Mouse (Mus musculus) adrenal gland, adult 2 months (tissue): ENCODE data around the gene Arsg. TPM values are rescaled to one million over a fixed set of nuclear protein-coding genes. Genes with fewer than 3 reads are reported as not detected.
A peak's percentile ranks its signal among the peaks of the same experiment; 100 is the strongest.

Experiments
- DNase-seq: peaks from one replicate; pipeline ENCODE4 v3.0.0; 2021
- long read RNA-seq: library from polyadenylated mRNA; stranded (forward); transcript quantifications from one replicate; pipeline ENCODE4 v2.0.0, GENCODE M21; 2021
- polyA plus RNA-seq: library from polyadenylated mRNA; depleted of rRNA; stranded (reverse); fragments of >200 nt; gene quantifications from 2 replicates; pipeline ENCODE4 v1.2.3, GENCODE M21; 2012; rRNA removed
- total RNA-seq, 2 experiments: library from RNA; stranded (reverse); gene quantifications; 2 replicates each; pipeline ENCODE4 v1.2.3; 2021

The Arsg gene
- 1 to 10 TPM; 5.4 TPM for total RNA-seq
- 4.5 and 4.8 TPM in 2 replicates for polyA plus RNA-seq
- long read RNA-seq, partial matches to known transcripts, result 1 of 4 reads
- long read RNA-seq, other reads (novel, unspliced or antisense), result 3 of 4 reads

GRCm38 (mm10) chr11:109473171-109474085 lies at the start of gene Arsg, which contains the start of gene Slc16a6:
TSS of gene Arsg (plus strand) at chr11:109473374.
TSS of gene Slc16a6 (minus strand) at chr11:109473598.
- DNase-seq, result peak; percentile 87

GRCm38 (mm10) chr11:109425392-109426271 lies 47.5 kb upstream of the Arsg start, which contains the start of gene Amz2:
TSS of gene Amz2 (plus strand) at chr11:109425946.
- DNase-seq, result peak; percentile 100

GRCm38 (mm10) chr11:109426272-109426586 lies 46.9 kb upstream of the Arsg start:
- DNase-seq, result no peak

GRCm38 (mm10) chr11:109427353-109427752 lies 45.8 kb upstream of the Arsg start:
- DNase-seq, result no peak

- DNase-seq, result no peak
These were observed 38.9 kb upstream of the Arsg start for GRCm38 (mm10) chr11:109434233-109434798.

- no peak for DNase-seq
These were observed 36.3 kb upstream of the Arsg start for GRCm38 (mm10) chr11:109436889-109437288.

- no peak for DNase-seq
These were observed 34.0 kb upstream of the Arsg start for GRCm38 (mm10) chr11:109439209-109439608.

DNA sequence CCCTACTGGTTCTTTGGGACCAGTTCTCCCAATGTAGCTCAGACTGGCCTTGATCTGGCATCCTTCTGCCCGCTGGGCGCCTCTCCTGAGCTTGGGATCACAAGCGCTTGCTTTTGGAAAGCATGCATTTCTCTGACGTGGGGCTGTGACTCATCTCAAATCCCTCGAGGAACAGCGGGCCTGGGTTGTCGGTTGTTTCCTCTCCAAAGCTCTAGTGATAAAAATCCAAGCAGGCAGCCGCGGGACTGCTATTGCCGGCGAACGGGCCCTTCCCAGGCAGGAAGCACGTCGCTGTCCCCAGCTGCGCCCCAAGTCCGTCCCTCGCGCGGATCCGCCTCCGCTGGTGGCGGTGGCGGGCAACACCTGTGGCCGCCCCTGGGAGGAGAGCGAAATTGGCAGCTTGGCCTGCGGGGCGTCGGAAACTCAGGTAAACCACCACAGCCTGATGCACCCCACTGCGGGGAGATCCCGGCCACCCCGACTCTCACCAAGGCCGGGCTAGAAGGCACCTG lies 33.3 kb upstream of the Arsg start:
- peak; percentile 90 for DNase-seq

DNA sequence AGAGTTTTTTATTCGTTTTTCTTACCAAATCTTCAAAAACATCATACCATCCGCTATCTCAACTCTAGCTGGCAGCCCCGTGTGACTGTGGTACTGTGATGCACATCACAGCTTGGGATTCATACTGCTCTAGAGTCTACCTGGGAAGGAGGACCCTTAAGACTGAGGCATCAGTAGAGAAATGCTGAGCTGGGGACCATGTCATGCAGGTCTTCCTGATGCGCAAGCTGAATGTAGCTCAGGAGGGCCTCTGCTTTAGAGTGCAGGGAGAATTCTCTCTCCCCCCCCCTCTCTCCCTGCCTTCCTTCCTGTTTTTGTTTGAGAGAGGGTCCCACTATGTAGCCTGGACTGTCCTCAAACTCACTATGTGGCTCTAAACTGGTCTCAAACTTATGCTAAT lies 32.5 kb upstream of the Arsg start:
- DNase-seq, result no peak

DNA sequence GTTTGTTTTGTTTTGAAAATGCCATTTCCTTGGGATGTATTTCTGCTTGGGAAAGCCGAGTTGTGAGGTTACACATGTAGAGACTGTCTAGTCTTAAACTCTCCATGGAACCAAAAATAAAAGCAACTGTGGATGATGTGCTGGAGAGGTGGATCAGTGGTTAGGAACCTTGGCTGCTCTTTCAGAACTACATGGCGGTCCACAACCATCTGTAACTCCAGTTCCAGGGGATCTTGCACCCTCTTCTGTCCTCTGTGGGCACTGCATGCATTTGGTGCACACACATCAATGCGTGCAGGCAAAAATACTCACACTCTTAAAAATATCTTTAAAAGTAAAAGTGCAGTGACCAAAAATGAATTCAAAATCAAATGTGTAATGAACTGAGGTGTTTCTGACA lies 32.1 kb upstream of the Arsg start:
- DNase-seq, result peak; percentile 38

- no peak for DNase-seq
These were observed 30.9 kb upstream of the Arsg start for GRCm38 (mm10) chr11:109442166-109442730.

DNA sequence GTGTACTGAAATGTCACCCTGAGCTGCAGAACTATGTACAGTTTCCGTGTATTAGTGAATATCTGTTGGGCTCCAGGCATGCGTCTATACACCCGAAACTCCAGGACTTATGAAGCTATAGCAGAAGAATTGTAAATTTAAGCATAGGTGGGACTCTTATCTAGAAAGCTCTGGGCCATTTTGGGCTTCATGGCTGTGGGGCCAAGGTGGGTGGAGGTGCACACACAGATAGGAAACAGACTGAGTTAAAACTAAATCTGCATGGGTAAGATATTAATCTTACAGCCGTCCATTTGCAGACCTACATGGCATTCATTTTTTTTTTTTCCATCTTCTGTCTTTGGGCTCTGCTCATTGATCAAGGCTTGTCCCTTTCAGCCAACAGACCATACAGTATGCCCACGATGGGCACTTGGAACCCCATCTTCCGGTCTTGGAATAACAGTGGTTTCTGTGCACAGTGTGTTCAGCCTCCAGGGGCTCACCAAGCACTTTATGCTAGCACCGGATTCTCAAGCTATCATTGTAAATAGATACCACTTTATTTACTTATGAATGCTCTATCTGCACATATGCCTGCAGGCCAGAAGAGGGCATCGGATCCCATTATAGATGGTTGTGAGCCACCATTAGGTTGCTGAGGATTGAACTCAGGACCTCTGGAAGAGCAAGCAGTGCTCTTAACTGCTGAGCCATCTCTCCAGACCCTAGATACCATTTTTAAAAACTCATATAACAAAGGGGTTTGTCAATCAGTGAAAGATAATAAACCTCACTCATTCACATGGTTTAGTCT lies 29.5 kb upstream of the Arsg start:
- DNase-seq, result no peak

GRCm38 (mm10) chr11:109444600-109444999 lies 28.6 kb upstream of the Arsg start:
- DNase-seq, result no peak

GRCm38 (mm10) chr11:109445438-109446035 lies 27.6 kb upstream of the Arsg start:
- peak; percentile 36 for DNase-seq

- DNase-seq, result no peak
These were observed 22.0 kb upstream of the Arsg start for GRCm38 (mm10) chr11:109451169-109451568.

GRCm38 (mm10) chr11:109456261-109456660 lies 16.9 kb upstream of the Arsg start:
- no peak for DNase-seq

GRCm38 (mm10) chr11:109458165-109458564 lies 15.0 kb upstream of the Arsg start:
- DNase-seq, result no peak

DNA sequence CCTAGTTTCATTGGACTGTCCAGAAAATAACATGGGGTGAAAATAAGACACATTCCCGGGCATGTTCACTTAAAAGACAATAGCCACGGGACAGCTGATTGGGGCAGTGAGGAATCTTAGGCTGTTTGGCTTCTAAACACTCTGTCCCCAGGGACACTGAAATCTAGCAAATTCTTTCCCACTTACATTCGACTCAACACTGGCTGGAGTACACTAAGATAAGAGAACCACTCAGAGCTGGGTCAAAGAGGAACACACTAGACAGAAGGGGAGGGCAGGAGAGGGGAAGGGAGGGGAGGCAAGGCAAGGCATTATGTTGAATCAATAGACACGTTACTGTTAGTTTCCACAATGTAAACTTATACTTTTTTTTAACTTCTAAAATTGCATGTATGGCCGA lies 12.6 kb upstream of the Arsg start:
- no peak for DNase-seq

DNA sequence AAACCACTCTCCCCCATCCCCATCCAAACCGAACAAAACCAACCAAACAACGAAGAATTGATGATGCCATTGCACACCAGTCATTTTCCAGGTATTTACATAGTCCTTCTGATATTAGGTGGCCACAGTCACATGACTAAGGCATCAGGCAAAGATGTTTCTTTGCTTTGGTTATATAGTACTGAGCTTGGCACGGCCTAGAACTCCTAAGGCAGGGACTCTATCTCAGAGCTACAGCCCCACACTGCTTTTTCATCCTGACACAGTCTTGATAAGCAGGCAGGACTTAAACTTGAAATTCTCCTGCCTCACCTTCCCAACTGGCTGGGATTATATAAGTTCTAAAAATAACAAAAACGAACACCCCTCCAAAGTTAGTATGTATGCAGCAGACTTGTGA lies 8.1 kb upstream of the Arsg start:
- no peak for DNase-seq

DNA sequence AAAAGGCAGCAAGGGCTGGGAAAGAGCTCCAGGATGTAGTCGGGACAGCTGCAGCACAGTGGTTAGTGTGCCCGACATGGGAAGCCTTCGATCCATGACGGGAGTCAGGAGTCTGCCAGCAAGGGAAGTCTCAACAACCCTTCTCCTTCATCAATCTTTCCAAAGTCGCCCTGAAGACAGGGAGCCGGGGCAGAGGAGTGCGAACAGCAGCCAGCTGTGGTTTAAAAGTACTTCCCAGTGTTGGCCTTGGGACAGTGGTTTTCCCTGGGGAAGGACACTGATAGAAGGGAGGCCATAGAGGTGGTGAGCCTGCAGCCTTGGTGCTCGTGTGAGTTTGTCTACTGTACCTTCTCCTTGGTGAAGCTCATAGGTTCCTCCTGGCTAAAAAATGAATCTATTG lies 6.2 kb upstream of the Arsg start:
- peak; percentile 14 for DNase-seq
